Mouse (Mus musculus): ENCODE measurements around the gene 1700003F12Rik. TPM values are rescaled to one million over a fixed set of nuclear protein-coding genes. Genes with fewer than 3 reads are reported as not detected.
A peak's percentile ranks its signal among the peaks of the same experiment; 100 is the strongest.

Gene 1700003F12Rik
- polyA plus RNA-seq, 1 experiment from 2014 or later: 0.71 TPM

- peak overlapping the region; percentile 34; the same call in 1 of the 2 replicates for H3K27ac ChIP-seq (ENCODE audit: low read length)
- peak overlapping the region; percentile 42 for H3K4me3 ChIP-seq (ENCODE audit: low read length)
- H3K27me3 ChIP-seq (ENCODE audit: control insufficient read depth, insufficient read depth, low read length): peaks cover 14% of the 10 kb centered on the region
- no peaks in the 10 kb centered on the region for H3K9me3 ChIP-seq (replicated peaks; ENCODE audit: control insufficient read depth, low read length)
- peak; percentile 46 for ATAC-seq (replicated peaks; ENCODE audit: extremely low read depth, insufficient read depth, low FRiP score)
- H3K36me3 ChIP-seq (ENCODE audit: control insufficient read depth, insufficient read depth): no peaks in the 10 kb centered on the region
- peak overlapping the region; percentile 45 for H3K9ac ChIP-seq (ENCODE audit: low read length)
- 14% methylated on average over 27 of the region's 27 CpGs for WGBS
- peak overlapping the region; percentile 73 for H3K4me2 ChIP-seq (ENCODE audit: low read depth, low read length)
- H3K4me1 ChIP-seq (ENCODE audit: control insufficient read depth, insufficient read depth, low read length): peaks cover 24% of the 10 kb centered on the region
These were observed 5.6 kb downstream of the 1700003F12Rik start for GRCm38 (mm10) chr2:154552424-154552907.

GRCm38 (mm10) chr2:154555235-154555634 lies 8.3 kb downstream of the 1700003F12Rik start:
- Histone ChIP-seq H3K4me1 (ENCODE audit: control insufficient read depth, insufficient read depth, low read length) (peaks cover 21% of the 10 kb centered on the region), H3K27ac (ENCODE audit: low read length) (no peak overlapping the region), H3K4me3 (ENCODE audit: low read length) (no peak overlapping the region), H3K36me3 (ENCODE audit: control insufficient read depth, insufficient read depth) (no peaks in the 10 kb centered on the region), H3K4me2 (ENCODE audit: low read depth, low read length) (no peak overlapping the region), H3K27me3 (ENCODE audit: control insufficient read depth, insufficient read depth, low read length) (peaks cover 11% of the 10 kb centered on the region), H3K9me3 (replicated peaks; ENCODE audit: control insufficient read depth, low read length) (no peaks in the 10 kb centered on the region), H3K9ac (ENCODE audit: low read length) (no peak overlapping the region)
- WGBS: 78% methylated on average over 6 of the region's 6 CpGs
- ATAC-seq (replicated peaks; ENCODE audit: extremely low read depth, insufficient read depth, low FRiP score): no peak

GRCm38 (mm10) chr2:154557184-154557832 lies 10.4 kb downstream of the 1700003F12Rik start:
- Histone ChIP-seq H3K27ac (ENCODE audit: low read length) (no peak overlapping the region), H3K9ac (ENCODE audit: low read length) (no peak overlapping the region), H3K36me3 (ENCODE audit: control insufficient read depth, insufficient read depth) (peaks cover 4% of the 10 kb centered on the region; the same call in 1 of the 2 replicates), H3K4me2 (ENCODE audit: low read depth, low read length) (no peak overlapping the region), H3K4me1 (ENCODE audit: control insufficient read depth, insufficient read depth, low read length) (peaks cover 14% of the 10 kb centered on the region), H3K9me3 (replicated peaks; ENCODE audit: control insufficient read depth, low read length) (no peaks in the 10 kb centered on the region), H3K27me3 (ENCODE audit: control insufficient read depth, insufficient read depth, low read length) (no peaks in the 10 kb centered on the region), H3K4me3 (ENCODE audit: low read length) (no peak overlapping the region)
- no peak for ATAC-seq (replicated peaks; ENCODE audit: extremely low read depth, insufficient read depth, low FRiP score)
- 45% methylated on average over 5 of the region's 5 CpGs for WGBS

GRCm38 (mm10) chr2:154558264-154559039 lies 11.6 kb downstream of the 1700003F12Rik start, which contains the start of gene Necab3:
Gene Necab3, minus strand, starts transcription at chr2:154558890.
- peaks cover 9% of the 10 kb centered on the region; the same call in 1 of the 2 replicates for H3K4me1 ChIP-seq (ENCODE audit: control insufficient read depth, insufficient read depth, low read length)

GRCm38 (mm10) chr2:154563612-154564170 lies 16.8 kb downstream of the 1700003F12Rik start:
- Histone ChIP-seq H3K36me3 (ENCODE audit: control insufficient read depth, insufficient read depth) (peaks cover 9% of the 10 kb centered on the region), H3K4me2 (ENCODE audit: low read depth, low read length) (no peak overlapping the region)
- 90% methylated on average over 22 of the region's 22 CpGs for WGBS

More at GRCm38 (mm10) chr2:154558264-154559039, 11.6 kb downstream of the 1700003F12Rik start, which contains the start of gene Necab3:
- no peaks in the 10 kb centered on the region for H3K9me3 ChIP-seq (replicated peaks; ENCODE audit: control insufficient read depth, low read length)
- ATAC-seq (replicated peaks; ENCODE audit: extremely low read depth, insufficient read depth, low FRiP score): peak; percentile 64
- peak within 1 kb of the TSS; percentile 38 for H3K4me3 ChIP-seq (ENCODE audit: low read length)
- H3K36me3 ChIP-seq (ENCODE audit: control insufficient read depth, insufficient read depth): peaks cover 9% of the 10 kb centered on the region
- peak within 1 kb of the TSS; percentile 59 for H3K9ac ChIP-seq (ENCODE audit: low read length)
- 0 out of 2 replicates have a peak within 1 kb of the TSS, but pooled peaks have one; percentile 21 for H3K27ac ChIP-seq (ENCODE audit: low read length)
- no peaks in the 10 kb centered on the region for H3K27me3 ChIP-seq (ENCODE audit: control insufficient read depth, insufficient read depth, low read length)
- 4% methylated on average over 34 of the region's 34 CpGs for WGBS
- peak within 1 kb of the TSS; percentile 69 for H3K4me2 ChIP-seq (ENCODE audit: low read depth, low read length)

GRCm38 (mm10) chr2:154565562-154565961 lies 18.7 kb downstream of the 1700003F12Rik start:
- Histone ChIP-seq H3K9me3 (replicated peaks; ENCODE audit: control insufficient read depth, low read length) (no peaks in the 10 kb centered on the region), H3K9ac (ENCODE audit: low read length) (no peak overlapping the region), H3K27ac (ENCODE audit: low read length) (no peak overlapping the region), H3K4me3 (ENCODE audit: low read length) (no peak overlapping the region), H3K4me1 (ENCODE audit: control insufficient read depth, insufficient read depth, low read length) (peaks cover 22% of the 10 kb centered on the region), H3K27me3 (ENCODE audit: control insufficient read depth, insufficient read depth, low read length) (no peaks in the 10 kb centered on the region), H3K36me3 (ENCODE audit: control insufficient read depth, insufficient read depth) (peaks cover 9% of the 10 kb centered on the region), H3K4me2 (ENCODE audit: low read depth, low read length) (no peak overlapping the region)
- ATAC-seq (replicated peaks; ENCODE audit: extremely low read depth, insufficient read depth, low FRiP score): no peak
- 81% methylated on average over 3 of the region's 3 CpGs for WGBS

More at GRCm38 (mm10) chr2:154563612-154564170, 16.8 kb downstream of the 1700003F12Rik start:
- H3K27me3 ChIP-seq (ENCODE audit: control insufficient read depth, insufficient read depth, low read length): no peaks in the 10 kb centered on the region
- H3K9ac ChIP-seq (ENCODE audit: low read length): no peak overlapping the region
- no peak for ATAC-seq (replicated peaks; ENCODE audit: extremely low read depth, insufficient read depth, low FRiP score)
- H3K4me1 ChIP-seq (ENCODE audit: control insufficient read depth, insufficient read depth, low read length): peaks cover 20% of the 10 kb centered on the region
- H3K9me3 ChIP-seq (replicated peaks; ENCODE audit: control insufficient read depth, low read length): no peaks in the 10 kb centered on the region
- H3K4me3 ChIP-seq (ENCODE audit: low read length): no peak overlapping the region
- no peak overlapping the region for H3K27ac ChIP-seq (ENCODE audit: low read length)

- Histone ChIP-seq H3K4me2 (ENCODE audit: low read depth, low read length) (no peak overlapping the region), H3K36me3 (ENCODE audit: control insufficient read depth, insufficient read depth) (peaks cover 9% of the 10 kb centered on the region), H3K9ac (ENCODE audit: low read length) (no peak overlapping the region), H3K9me3 (replicated peaks; ENCODE audit: control insufficient read depth, low read length) (no peaks in the 10 kb centered on the region), H3K27me3 (ENCODE audit: control insufficient read depth, insufficient read depth, low read length) (no peaks in the 10 kb centered on the region), H3K27ac (ENCODE audit: low read length) (no peak overlapping the region), H3K4me1 (ENCODE audit: control insufficient read depth, insufficient read depth, low read length) (peaks cover 25% of the 10 kb centered on the region), H3K4me3 (ENCODE audit: low read length) (no peak overlapping the region)
- WGBS: 63% methylated on average over 8 of the region's 8 CpGs
- no peak for ATAC-seq (replicated peaks; ENCODE audit: extremely low read depth, insufficient read depth, low FRiP score)
These were observed 19.8 kb downstream of the 1700003F12Rik start for GRCm38 (mm10) chr2:154566641-154567040.

- Histone ChIP-seq H3K36me3 (ENCODE audit: control insufficient read depth, insufficient read depth) (peaks cover 3% of the 10 kb centered on the region; the same call in 1 of the 2 replicates), H3K4me1 (ENCODE audit: control insufficient read depth, insufficient read depth, low read length) (peaks cover 25% of the 10 kb centered on the region), H3K27ac (ENCODE audit: low read length) (peak overlapping the region; percentile 34), H3K9me3 (replicated peaks; ENCODE audit: control insufficient read depth, low read length) (no peaks in the 10 kb centered on the region), H3K27me3 (ENCODE audit: control insufficient read depth, insufficient read depth, low read length) (no peaks in the 10 kb centered on the region), H3K4me2 (ENCODE audit: low read depth, low read length) (peak overlapping the region; percentile 81), H3K4me3 (ENCODE audit: low read length) (peak overlapping the region; percentile 77), H3K9ac (ENCODE audit: low read length) (0 out of 2 replicates have a peak overlapping the region, but pooled peaks have one; percentile 79)
- 64% methylated on average over 2 of the region's 2 CpGs for WGBS
- no peak for ATAC-seq (replicated peaks; ENCODE audit: extremely low read depth, insufficient read depth, low FRiP score)
These were observed 20.9 kb downstream of the 1700003F12Rik start for GRCm38 (mm10) chr2:154567766-154568165.

All from heart, embryonic 16.5 days (tissue).